Mouse (Mus musculus): Measurements from ENCODE around the gene Tubg2. TPM values are rescaled to one million over a fixed set of nuclear protein-coding genes. Genes with fewer than 3 reads are reported as not detected.
A peak's percentile ranks its signal among the peaks of the same experiment; 100 is the strongest.

The Tubg2 gene
- polyA plus RNA-seq (2014; fragmentation: Nextera tagmentation; extraction: Ambion mirVana): 3.4 and 5.1 TPM in 2 replicates

GRCm38 (mm10) chr11:101155728-101156371 is at the start of gene Tubg2:
Gene Tubg2, plus strand, starts transcription at chr11:101155907.
- Histone ChIP-seq H3K4me3 (ENCODE audit: low read depth, low read length) (peak within 1 kb of the TSS; percentile 31), H3K27ac (ENCODE audit: low read depth, low read length) (peak within 1 kb of the TSS; percentile 54; the same call in 1 of the 2 replicates), H3K27me3 (ENCODE audit: control insufficient read depth, insufficient read depth, low read length) (peaks cover 4% of the 10 kb centered on the region), H3K9ac (ENCODE audit: low read length) (peak within 1 kb of the TSS; percentile 63), H3K36me3 (ENCODE audit: control insufficient read depth, insufficient read depth, low read length) (no peaks in the 10 kb centered on the region), H3K4me2 (peak within 1 kb of the TSS; percentile 64), H3K9me3 (ENCODE audit: control insufficient read depth, low read length) (no peaks in the 10 kb centered on the region), H3K4me1 (ENCODE audit: control insufficient read depth, insufficient read depth, low read length) (peaks cover 7% of the 10 kb centered on the region; the same call in 1 of the 2 replicates)
- 2% methylated on average over 36 of the region's 36 CpGs for WGBS
- peak; percentile 70 for ATAC-seq (ENCODE audit: low FRiP score)
- DNase-seq (ENCODE audit: low spot score, missing footprints): peak; percentile 93

GRCm38 (mm10) chr11:101109351-101109750 is 46.4 kb upstream of the Tubg2 start:
- ATAC-seq (ENCODE audit: low FRiP score): no peak
- WGBS: 78% methylated on average over 4 of the region's 4 CpGs

GRCm38 (mm10) chr11:101110708-101111107 is 45.0 kb upstream of the Tubg2 start:
- Histone ChIP-seq H3K4me2 (no peak overlapping the region), H3K36me3 (ENCODE audit: control insufficient read depth, insufficient read depth, low read length) (no peaks in the 10 kb centered on the region), H3K4me3 (ENCODE audit: low read depth, low read length) (no peak overlapping the region), H3K27ac (ENCODE audit: low read depth, low read length) (no peak overlapping the region), H3K27me3 (ENCODE audit: control insufficient read depth, insufficient read depth, low read length) (no peaks in the 10 kb centered on the region), H3K4me1 (ENCODE audit: control insufficient read depth, insufficient read depth, low read length) (no peaks in the 10 kb centered on the region), H3K9me3 (ENCODE audit: control insufficient read depth, low read length) (no peaks in the 10 kb centered on the region), H3K9ac (ENCODE audit: low read length) (no peak overlapping the region)
- 68% methylated on average over 5 of the region's 5 CpGs for WGBS
- no peak for DNase-seq (ENCODE audit: low spot score, missing footprints)
- ATAC-seq (ENCODE audit: low FRiP score): no peak

More at GRCm38 (mm10) chr11:101109351-101109750, 46.4 kb upstream of the Tubg2 start:
- Histone ChIP-seq H3K27ac (ENCODE audit: low read depth, low read length) (no peak overlapping the region), H3K9me3 (ENCODE audit: control insufficient read depth, low read length) (no peaks in the 10 kb centered on the region), H3K4me1 (ENCODE audit: control insufficient read depth, insufficient read depth, low read length) (no peaks in the 10 kb centered on the region), H3K4me3 (ENCODE audit: low read depth, low read length) (no peak overlapping the region), H3K27me3 (ENCODE audit: control insufficient read depth, insufficient read depth, low read length) (no peaks in the 10 kb centered on the region), H3K9ac (ENCODE audit: low read length) (no peak overlapping the region), H3K4me2 (no peak overlapping the region), H3K36me3 (ENCODE audit: control insufficient read depth, insufficient read depth, low read length) (no peaks in the 10 kb centered on the region)
- DNase-seq (ENCODE audit: low spot score, missing footprints): no peak

DNA sequence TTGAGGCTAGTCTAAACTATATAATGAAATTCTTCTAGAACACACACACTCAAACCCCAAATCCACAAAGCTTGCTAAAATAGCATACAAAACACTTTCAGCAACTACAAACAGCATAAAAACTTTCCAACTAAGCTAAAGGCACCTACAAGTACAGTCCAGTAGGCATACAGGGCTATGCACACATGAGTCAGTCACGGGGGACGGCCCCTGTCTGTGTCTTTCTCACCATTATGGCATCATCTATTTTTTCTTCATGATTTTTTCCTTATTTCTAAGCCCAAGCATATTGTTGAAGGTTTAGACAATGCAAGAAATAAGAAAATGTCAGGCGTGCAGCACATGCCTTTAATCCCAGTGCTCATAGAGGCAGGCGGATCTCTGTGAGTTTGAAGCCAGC is 44.5 kb upstream of the Tubg2 start:
- no peaks in the 10 kb centered on the region for H3K27me3 ChIP-seq (ENCODE audit: control insufficient read depth, insufficient read depth, low read length)
- no peaks in the 10 kb centered on the region for H3K9me3 ChIP-seq (ENCODE audit: control insufficient read depth, low read length)
- ATAC-seq (ENCODE audit: low FRiP score) (no peak), DNase-seq (ENCODE audit: low spot score, missing footprints) (no peak)
- no peak overlapping the region for H3K9ac ChIP-seq (ENCODE audit: low read length)
- H3K4me3 ChIP-seq (ENCODE audit: low read depth, low read length): no peak overlapping the region
- no peaks in the 10 kb centered on the region for H3K36me3 ChIP-seq (ENCODE audit: control insufficient read depth, insufficient read depth, low read length)
- H3K27ac ChIP-seq (ENCODE audit: low read depth, low read length): no peak overlapping the region
- H3K4me1 ChIP-seq (ENCODE audit: control insufficient read depth, insufficient read depth, low read length): no peaks in the 10 kb centered on the region
- WGBS: 86% methylated on average over 4 of the region's 4 CpGs
- no peak overlapping the region for H3K4me2 ChIP-seq

GRCm38 (mm10) chr11:101112186-101112585 is 43.5 kb upstream of the Tubg2 start:
- no peaks in the 10 kb centered on the region; the same call in 1 of the 2 replicates for H3K36me3 ChIP-seq (ENCODE audit: control insufficient read depth, insufficient read depth, low read length)
- no peaks in the 10 kb centered on the region for H3K9me3 ChIP-seq (ENCODE audit: control insufficient read depth, low read length)
- H3K4me1 ChIP-seq (ENCODE audit: control insufficient read depth, insufficient read depth, low read length): no peaks in the 10 kb centered on the region
- H3K4me2 ChIP-seq: no peak overlapping the region
- no peak overlapping the region for H3K4me3 ChIP-seq (ENCODE audit: low read depth, low read length)
- DNase-seq (ENCODE audit: low spot score, missing footprints) (no peak), ATAC-seq (ENCODE audit: low FRiP score) (no peak)
- H3K27ac ChIP-seq (ENCODE audit: low read depth, low read length): no peak overlapping the region
- H3K9ac ChIP-seq (ENCODE audit: low read length): no peak overlapping the region
- WGBS: 94% methylated on average over 3 of the region's 3 CpGs
- no peaks in the 10 kb centered on the region for H3K27me3 ChIP-seq (ENCODE audit: control insufficient read depth, insufficient read depth, low read length)

GRCm38 (mm10) chr11:101115564-101115963 is 40.1 kb upstream of the Tubg2 start:
- ATAC-seq (ENCODE audit: low FRiP score) (no peak), DNase-seq (ENCODE audit: low spot score, missing footprints) (no peak)
- Histone ChIP-seq H3K4me2 (no peak overlapping the region), H3K9me3 (ENCODE audit: control insufficient read depth, low read length) (no peaks in the 10 kb centered on the region), H3K27me3 (ENCODE audit: control insufficient read depth, insufficient read depth, low read length) (no peaks in the 10 kb centered on the region), H3K36me3 (ENCODE audit: control insufficient read depth, insufficient read depth, low read length) (no peaks in the 10 kb centered on the region; the same call in 1 of the 2 replicates), H3K27ac (ENCODE audit: low read depth, low read length) (no peak overlapping the region), H3K4me1 (ENCODE audit: control insufficient read depth, insufficient read depth, low read length) (peaks cover 12% of the 10 kb centered on the region), H3K9ac (ENCODE audit: low read length) (no peak overlapping the region), H3K4me3 (ENCODE audit: low read depth, low read length) (no peak overlapping the region)
- WGBS: 79% methylated on average over 2 of the region's 2 CpGs

- no peak for DNase-seq (ENCODE audit: low spot score, missing footprints)
- ATAC-seq (ENCODE audit: low FRiP score): no peak
- H3K27me3 ChIP-seq (ENCODE audit: control insufficient read depth, insufficient read depth, low read length): no peaks in the 10 kb centered on the region
- H3K4me2 ChIP-seq: peak overlapping the region; percentile 65
- peaks cover 2% of the 10 kb centered on the region for H3K36me3 ChIP-seq (ENCODE audit: control insufficient read depth, insufficient read depth, low read length)
- peak overlapping the region; percentile 87 for H3K4me3 ChIP-seq (ENCODE audit: low read depth, low read length)
- no peak overlapping the region; the same call in 1 of the 2 replicates for H3K9ac ChIP-seq (ENCODE audit: low read length)
- 50% methylated on average over 4 of the region's 4 CpGs for WGBS
- no peak overlapping the region for H3K27ac ChIP-seq (ENCODE audit: low read depth, low read length)
- no peaks in the 10 kb centered on the region for H3K9me3 ChIP-seq (ENCODE audit: control insufficient read depth, low read length)
- peaks cover 17% of the 10 kb centered on the region for H3K4me1 ChIP-seq (ENCODE audit: control insufficient read depth, insufficient read depth, low read length)
Measured at GRCm38 (mm10) chr11:101118105-101118504, 37.6 kb upstream of the Tubg2 start.

GRCm38 (mm10) chr11:101119131-101119760 is 36.5 kb upstream of the Tubg2 start:
- peak; percentile 80 for ATAC-seq (ENCODE audit: low FRiP score)
- peaks cover 17% of the 10 kb centered on the region for H3K4me1 ChIP-seq (ENCODE audit: control insufficient read depth, insufficient read depth, low read length)

More at GRCm38 (mm10) chr11:101119131-101119760, 36.5 kb upstream of the Tubg2 start:
- Histone ChIP-seq H3K4me2 (peak overlapping the region; percentile 65), H3K9ac (ENCODE audit: low read length) (peak overlapping the region; percentile 92), H3K36me3 (ENCODE audit: control insufficient read depth, insufficient read depth, low read length) (peaks cover 2% of the 10 kb centered on the region), H3K4me3 (ENCODE audit: low read depth, low read length) (peak overlapping the region; percentile 87), H3K9me3 (ENCODE audit: control insufficient read depth, low read length) (no peaks in the 10 kb centered on the region), H3K27me3 (ENCODE audit: control insufficient read depth, insufficient read depth, low read length) (no peaks in the 10 kb centered on the region), H3K27ac (ENCODE audit: low read depth, low read length) (peak overlapping the region; percentile 58)
- WGBS: 2% methylated on average over 37 of the region's 39 CpGs
- DNase-seq (ENCODE audit: low spot score, missing footprints): no peak

All from midbrain, embryonic 11.5 days (tissue).